Mouse (Mus musculus): ENCODE data around the gene Rrp1. TPM values are rescaled to one million over a fixed set of nuclear protein-coding genes. Genes with fewer than 3 reads are reported as not detected.

The Rrp1 gene
- polyA plus RNA-seq, 1 experiment, result 360 TPM

DNA sequence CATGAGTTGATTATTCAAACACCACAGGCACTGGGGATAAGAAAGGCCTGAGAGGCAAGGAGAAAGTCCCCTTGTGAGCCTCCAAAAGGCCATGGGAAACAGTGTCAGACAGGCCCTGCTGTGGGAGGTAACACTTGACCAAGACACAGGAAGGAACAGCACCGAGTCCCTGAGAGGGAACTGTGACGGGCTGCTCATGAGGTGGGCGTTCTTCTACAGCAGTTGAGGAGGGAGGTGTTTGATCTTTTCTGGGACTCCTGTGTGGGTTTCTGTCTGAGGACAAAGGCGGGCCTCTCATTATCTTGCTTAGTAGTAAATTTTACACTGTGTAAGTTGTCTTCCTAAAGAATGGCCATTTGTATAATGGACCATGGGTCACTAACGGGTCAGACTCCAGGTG, 27.3 kb downstream of the Rrp1 start:
- Histone ChIP-seq H3K36me3 (ENCODE audit: control insufficient read depth, insufficient read depth, low read length) (no peaks in the 10 kb centered on the region), H3K27ac (ENCODE audit: control insufficient read depth, insufficient read depth, low read depth, low read length) (no peak overlapping the region), H3K4me1 (ENCODE audit: control insufficient read depth, insufficient read depth, low read length) (no peaks in the 10 kb centered on the region), H3K4me3 (ENCODE audit: control insufficient read depth, low read depth, low read length) (no peak overlapping the region), H3K27me3 (ENCODE audit: control insufficient read depth, insufficient read depth, low read length) (no peaks in the 10 kb centered on the region)
- TF ChIP-seq POLR2A (IDR thresholded peaks at IDR 0.05; ENCODE audit: control insufficient read depth, low read depth, low read length), result no peak
- no peak for TF ChIP-seq CTCF (IDR thresholded peaks at IDR 0.05; ENCODE audit: control insufficient read depth, insufficient read depth, insufficient replicate concordance, low read depth, low read length)

DNA sequence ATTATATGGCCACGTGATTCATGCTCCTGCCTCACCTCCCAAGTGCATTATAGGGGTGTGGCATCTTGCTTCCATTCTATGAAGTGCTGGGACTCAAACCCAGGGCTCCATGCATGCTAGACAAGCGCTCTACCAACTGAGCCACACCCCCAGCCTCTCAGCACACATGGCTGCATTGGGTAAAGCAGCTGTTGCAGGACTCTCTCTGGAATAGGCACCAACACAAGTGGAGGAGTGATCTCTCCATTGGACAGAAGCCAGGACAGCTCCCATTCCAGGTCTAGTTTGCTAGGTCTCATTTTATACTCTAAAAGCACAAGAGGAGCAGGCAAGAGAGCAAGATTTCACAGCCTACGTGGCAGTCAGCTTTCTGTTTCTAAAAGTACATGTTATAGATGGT, 29.3 kb downstream of the Rrp1 start:
- H3K27me3 ChIP-seq (ENCODE audit: control insufficient read depth, insufficient read depth, low read length), result no peaks in the 10 kb centered on the region
- H3K27ac ChIP-seq (ENCODE audit: control insufficient read depth, insufficient read depth, low read depth, low read length), result no peak overlapping the region
- H3K4me3 ChIP-seq (ENCODE audit: control insufficient read depth, low read depth, low read length), result no peak overlapping the region
- H3K4me1 ChIP-seq (ENCODE audit: control insufficient read depth, insufficient read depth, low read length), result no peaks in the 10 kb centered on the region
- no peaks in the 10 kb centered on the region for H3K36me3 ChIP-seq (ENCODE audit: control insufficient read depth, insufficient read depth, low read length)
- TF ChIP-seq POLR2A (IDR thresholded peaks at IDR 0.05; ENCODE audit: control insufficient read depth, low read depth, low read length) (no peak), CTCF (IDR thresholded peaks at IDR 0.05; ENCODE audit: control insufficient read depth, insufficient read depth, insufficient replicate concordance, low read depth, low read length) (no peak)

DNA sequence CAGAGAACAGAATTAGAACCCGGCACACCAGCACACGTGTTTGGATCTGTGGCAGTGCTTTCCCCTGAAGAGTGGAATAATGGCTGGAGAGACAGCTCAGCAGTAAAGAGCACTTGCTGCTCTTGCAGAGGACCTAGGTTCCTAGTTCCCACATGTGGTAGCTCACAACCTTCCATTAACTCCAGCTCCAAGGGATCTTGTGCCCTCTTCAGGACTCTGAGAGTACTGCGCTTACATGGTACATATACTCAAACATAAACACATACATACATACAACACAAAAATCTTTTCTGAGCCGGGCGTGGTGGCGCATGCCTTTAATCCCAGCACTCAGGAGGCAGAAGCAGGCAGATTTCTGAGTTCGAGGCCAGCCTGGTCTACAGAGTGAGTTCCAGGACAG, 34.3 kb downstream of the Rrp1 start:
- Histone ChIP-seq H3K36me3 (ENCODE audit: control insufficient read depth, insufficient read depth, low read length) (no peaks in the 10 kb centered on the region), H3K27me3 (ENCODE audit: control insufficient read depth, insufficient read depth, low read length) (no peaks in the 10 kb centered on the region), H3K27ac (ENCODE audit: control insufficient read depth, insufficient read depth, low read depth, low read length) (no peak overlapping the region), H3K4me3 (ENCODE audit: control insufficient read depth, low read depth, low read length) (no peak overlapping the region), H3K4me1 (ENCODE audit: control insufficient read depth, insufficient read depth, low read length) (no peaks in the 10 kb centered on the region)
- TF ChIP-seq POLR2A (IDR thresholded peaks at IDR 0.05; ENCODE audit: control insufficient read depth, low read depth, low read length) (no peak), CTCF (IDR thresholded peaks at IDR 0.05; ENCODE audit: control insufficient read depth, insufficient read depth, insufficient replicate concordance, low read depth, low read length) (no peak)

DNA sequence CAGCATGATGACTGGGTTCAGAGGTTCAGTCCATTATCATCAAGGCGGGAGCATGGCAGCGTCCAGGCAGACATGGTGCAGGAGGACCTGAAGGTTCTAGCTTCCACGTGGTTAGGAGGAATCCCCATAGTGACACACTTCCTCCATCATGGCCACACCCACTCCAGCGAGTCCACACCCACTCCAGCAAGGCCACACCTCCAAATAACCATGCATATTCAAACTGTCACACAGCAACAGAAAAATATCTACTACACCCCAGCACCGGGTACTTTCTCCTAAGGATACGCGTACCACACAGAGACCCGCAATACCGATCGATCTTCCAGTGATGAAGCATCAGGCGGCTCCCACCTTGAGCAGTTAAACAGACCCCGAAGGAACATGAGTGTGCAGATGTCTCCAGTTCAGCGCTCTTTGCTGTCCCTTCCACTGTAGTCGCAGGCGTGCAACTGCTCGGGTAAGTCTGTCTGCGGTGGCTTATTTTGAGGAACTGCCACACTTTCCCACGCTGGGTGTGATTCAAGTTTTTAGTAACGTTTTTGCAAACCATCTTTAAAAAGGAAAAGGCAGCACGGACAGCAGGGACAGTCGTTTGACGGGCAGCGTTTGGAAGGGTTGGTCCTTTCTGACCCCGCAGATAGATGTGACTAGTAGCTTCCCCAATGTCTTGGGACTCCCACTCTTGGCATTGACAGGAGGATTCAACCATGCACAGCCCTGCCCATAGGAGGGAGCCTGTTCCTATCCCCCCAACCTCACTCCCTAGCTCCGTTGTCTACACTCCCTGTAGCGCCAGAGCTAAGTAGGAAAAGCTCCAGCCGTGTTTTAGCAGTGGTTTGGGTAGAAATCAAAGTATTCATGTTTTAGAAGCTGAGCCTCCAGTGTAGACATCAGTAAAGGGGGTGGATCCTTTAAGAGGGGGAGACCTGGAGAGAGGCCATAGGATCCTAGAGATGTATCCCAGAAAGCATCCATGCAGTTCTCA, 39.9 kb downstream of the Rrp1 start:
- Histone ChIP-seq H3K27me3 (ENCODE audit: control insufficient read depth, insufficient read depth, low read length) (no peaks in the 10 kb centered on the region), H3K36me3 (ENCODE audit: control insufficient read depth, insufficient read depth, low read length) (no peaks in the 10 kb centered on the region), H3K27ac (ENCODE audit: control insufficient read depth, insufficient read depth, low read depth, low read length) (no peak overlapping the region), H3K4me1 (ENCODE audit: control insufficient read depth, insufficient read depth, low read length) (no peaks in the 10 kb centered on the region), H3K4me3 (ENCODE audit: control insufficient read depth, low read depth, low read length) (no peak overlapping the region)
- TF ChIP-seq POLR2A (IDR thresholded peaks at IDR 0.05; ENCODE audit: control insufficient read depth, low read depth, low read length), result no peak
- no peak for TF ChIP-seq CTCF (IDR thresholded peaks at IDR 0.05; ENCODE audit: control insufficient read depth, insufficient read depth, insufficient replicate concordance, low read depth, low read length)

DNA sequence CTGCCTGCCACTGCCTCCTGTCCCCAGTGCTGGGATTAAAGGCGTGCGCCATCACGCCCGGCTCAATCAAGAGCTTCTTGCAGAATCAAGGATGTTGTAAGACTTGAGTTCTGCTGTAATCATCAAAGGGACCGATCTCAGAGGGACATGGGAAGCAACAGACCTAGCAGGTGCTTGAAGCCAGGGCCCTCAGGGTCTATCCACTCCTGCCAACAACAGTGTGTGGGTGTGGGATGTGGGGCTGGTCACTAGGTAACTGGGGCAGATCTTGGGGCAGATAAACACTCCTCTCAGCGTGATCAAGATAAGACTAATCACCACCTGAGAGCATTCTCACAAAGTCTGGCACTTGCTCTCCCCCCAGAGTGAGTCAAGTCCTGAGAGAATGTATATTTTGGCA, 41.1 kb downstream of the Rrp1 start:
- Histone ChIP-seq H3K27ac (ENCODE audit: control insufficient read depth, insufficient read depth, low read depth, low read length) (no peak overlapping the region), H3K4me1 (ENCODE audit: control insufficient read depth, insufficient read depth, low read length) (no peaks in the 10 kb centered on the region), H3K4me3 (ENCODE audit: control insufficient read depth, low read depth, low read length) (no peak overlapping the region), H3K36me3 (ENCODE audit: control insufficient read depth, insufficient read depth, low read length) (no peaks in the 10 kb centered on the region), H3K27me3 (ENCODE audit: control insufficient read depth, insufficient read depth, low read length) (no peaks in the 10 kb centered on the region)
- TF ChIP-seq CTCF (IDR thresholded peaks at IDR 0.05; ENCODE audit: control insufficient read depth, insufficient read depth, insufficient replicate concordance, low read depth, low read length) (no peak), POLR2A (IDR thresholded peaks at IDR 0.05; ENCODE audit: control insufficient read depth, low read depth, low read length) (no peak)

DNA sequence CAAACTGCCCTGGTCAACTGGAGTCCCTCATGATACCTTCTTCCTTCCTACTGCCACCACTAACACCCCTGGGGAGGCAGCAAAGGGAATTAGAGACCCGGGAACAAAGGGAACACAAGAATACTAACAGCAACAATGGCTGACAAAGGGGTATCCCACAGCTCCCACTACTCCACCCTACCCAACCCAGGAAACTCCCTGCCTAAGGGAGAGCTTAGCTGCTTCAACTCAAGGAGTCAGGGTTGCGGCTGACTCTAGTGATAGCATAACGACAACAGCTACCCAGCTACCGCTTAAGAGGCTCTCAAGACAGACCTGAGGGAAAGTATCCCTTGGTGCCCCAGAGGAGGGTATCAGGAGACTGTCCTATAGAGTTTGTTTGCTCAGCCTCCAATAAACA, 45.3 kb downstream of the Rrp1 start:
- TF ChIP-seq CTCF (IDR thresholded peaks at IDR 0.05; ENCODE audit: control insufficient read depth, insufficient read depth, insufficient replicate concordance, low read depth, low read length) (no peak), POLR2A (IDR thresholded peaks at IDR 0.05; ENCODE audit: control insufficient read depth, low read depth, low read length) (no peak)
- H3K36me3 ChIP-seq (ENCODE audit: control insufficient read depth, insufficient read depth, low read length), result no peaks in the 10 kb centered on the region
- no peaks in the 10 kb centered on the region for H3K27me3 ChIP-seq (ENCODE audit: control insufficient read depth, insufficient read depth, low read length)
- H3K27ac ChIP-seq (ENCODE audit: control insufficient read depth, insufficient read depth, low read depth, low read length), result no peak overlapping the region
- H3K4me3 ChIP-seq (ENCODE audit: control insufficient read depth, low read depth, low read length), result no peak overlapping the region
- H3K4me1 ChIP-seq (ENCODE audit: control insufficient read depth, insufficient read depth, low read length), result no peaks in the 10 kb centered on the region

DNA sequence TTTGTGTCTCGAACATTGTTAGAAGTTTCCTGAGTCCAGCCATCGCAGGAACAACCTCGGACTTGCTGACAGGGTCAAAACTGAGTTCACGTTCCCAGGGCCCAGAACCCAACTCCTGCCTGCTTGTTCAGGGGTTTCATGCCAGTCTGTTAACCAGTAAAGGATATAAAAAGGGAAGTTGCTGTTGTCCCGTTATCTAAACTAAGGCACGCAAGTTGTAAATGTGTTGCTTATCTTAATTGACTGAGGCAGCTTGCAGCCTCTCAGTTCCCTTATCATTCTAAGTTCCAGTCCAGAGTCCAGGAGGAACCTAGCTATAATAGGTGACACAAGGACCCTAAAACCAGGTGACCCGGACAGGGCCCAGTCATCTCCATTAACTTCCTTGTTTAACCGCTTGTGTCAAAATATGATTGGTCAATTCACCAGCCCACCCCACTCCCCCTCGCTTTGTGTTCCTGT, 46.0 kb downstream of the Rrp1 start:
- Histone ChIP-seq H3K4me1 (ENCODE audit: control insufficient read depth, insufficient read depth, low read length) (no peaks in the 10 kb centered on the region), H3K4me3 (ENCODE audit: control insufficient read depth, low read depth, low read length) (no peak overlapping the region), H3K36me3 (ENCODE audit: control insufficient read depth, insufficient read depth, low read length) (no peaks in the 10 kb centered on the region), H3K27me3 (ENCODE audit: control insufficient read depth, insufficient read depth, low read length) (no peaks in the 10 kb centered on the region), H3K27ac (ENCODE audit: control insufficient read depth, insufficient read depth, low read depth, low read length) (no peak overlapping the region)
- TF ChIP-seq POLR2A (IDR thresholded peaks at IDR 0.05; ENCODE audit: control insufficient read depth, low read depth, low read length), result no peak
- TF ChIP-seq CTCF (IDR thresholded peaks at IDR 0.05; ENCODE audit: control insufficient read depth, insufficient read depth, insufficient replicate concordance, low read depth, low read length), result no peak

Data from testis, adult 2 months (tissue).